Mouse (Mus musculus) heart, adult 9 months (tissue): ENCODE results near the gene Hoxb8.
A peak's percentile ranks its signal among the peaks of the same experiment; 100 is the strongest.

Source experiments
- DNase-seq, 2 experiments: peaks; one replicate each; pipeline ENCODE4 v3.0.0; 2022; ENCODE audit warnings: low spot score in 2 of 2

The Hoxb8 gene

GRCm38 (mm10) chr11:96268031-96268745 is 13.5 kb upstream of the Hoxb8 start:
- DNase-seq: no peak

- no peak for DNase-seq
Observed at GRCm38 (mm10) chr11:96269869-96270268, 11.8 kb upstream of the Hoxb8 start.

- DNase-seq: no peak
Observed at GRCm38 (mm10) chr11:96270996-96271540, 10.6 kb upstream of the Hoxb8 start, which contains the start of gene Hoxb9. TSS of gene Hoxb9 (plus strand) at chr11:96271457.

- DNase-seq: no peak
Observed at GRCm38 (mm10) chr11:96271541-96272011, 10.1 kb upstream of the Hoxb8 start.

- DNase-seq: no peak
Observed at GRCm38 (mm10) chr11:96272024-96272921, 9.4 kb upstream of the Hoxb8 start.

- no peak for DNase-seq
Observed at GRCm38 (mm10) chr11:96274428-96274827, 7.3 kb upstream of the Hoxb8 start.

GRCm38 (mm10) chr11:96275896-96276295 is 5.8 kb upstream of the Hoxb8 start:
- no peak for DNase-seq

GRCm38 (mm10) chr11:96277151-96278044 is 4.3 kb upstream of the Hoxb8 start:
- no peak for DNase-seq

- DNase-seq: no peak
Observed at GRCm38 (mm10) chr11:96278324-96278723, 3.4 kb upstream of the Hoxb8 start.

- DNase-seq: peak; percentile 39 to 76
Observed at GRCm38 (mm10) chr11:96278773-96279172, 2.9 kb upstream of the Hoxb8 start.

GRCm38 (mm10) chr11:96279421-96280233 is 2.1 kb upstream of the Hoxb8 start:
- DNase-seq: no peak

GRCm38 (mm10) chr11:96280399-96281378 is 1.0 kb upstream of the Hoxb8 start:
- no peak for DNase-seq

GRCm38 (mm10) chr11:96281396-96281795 is 309 bp upstream of the Hoxb8 start:
- no peak for DNase-seq

- DNase-seq: no peak
Observed at GRCm38 (mm10) chr11:96282795-96283430, 1.2 kb downstream of the Hoxb8 start.

- no peak for DNase-seq
Observed at GRCm38 (mm10) chr11:96284041-96284749, 2.5 kb downstream of the Hoxb8 start.

GRCm38 (mm10) chr11:96284774-96285734 is 3.3 kb downstream of the Hoxb8 start:
- DNase-seq: no peak
